Mouse (Mus musculus) Patski (cell line): Measurements from ENCODE around the gene Pth1r. TPM values are rescaled to one million over a fixed set of nuclear protein-coding genes. Genes with fewer than 3 reads are reported as not detected.

Source experiments
- ATAC-seq: fragments of 100-300 bp; one replicate; pipeline ENCODE4 v1.8.0; 2021
- CTCF ChIA-PET: fragments of 350-600 bp; sonication (Branson Sonifier 250); formaldehyde crosslinking; loops from one replicate; lab custom pipeline; 2022; ENCODE audit warnings: inconsistent platforms; lab: Charles Lee
- POLR2A ChIA-PET: fragments of 350-600 bp; sonication (Branson Sonifier 250); formaldehyde crosslinking; loops from one replicate; lab custom pipeline; 2022; ENCODE audit warnings: antibody characterized with exemption, inconsistent platforms; lab: Charles Lee
- DNase-seq: peaks from one replicate; pipeline ENCODE4 v3.0.0-alpha.2; 2011; ENCODE audit warnings: low read depth, low spot score
- H3K27me3 ChIP-seq: fragments of 371-371 bp; one replicate; pipeline ENCODE4 v1.5.1; 2021
- CTCF ChIP-seq: fragments of 100-300 bp; IDR thresholded peaks from one replicate; pipeline ENCODE4 v1.5.1; 2021
- in situ Hi-C: fragments of 300-500 bp; cut with MboI; formaldehyde crosslinking; loops from 3 replicates; pipeline ENCODE4 v1.11.1; 2018; ENCODE audit warnings: low pct_unique_long_range_greater_than_20kb, mixed read lengths
- polyA plus RNA-seq: library from polyadenylated mRNA; unstranded; gene quantifications from one replicate; pipeline ENCODE4 v1.2.3, GENCODE M21; 2021

Pth1r gene
- polyA plus RNA-seq, 1 experiment from 2014 or later, result 9.9 TPM

GRCm38 (mm10) chr9:110752917-110753435 is 6.0 kb upstream of the Pth1r start:
- no peak for TF ChIP-seq CTCF
- ChIA-PET POLR2A (no interaction called here), CTCF (interaction anchor here (0.9 to 1.5 kb wide), 3 partner anchors 13 to 37 kb away, joined by 3 to 4 read pairs (median 4); no protein-coding TSS in a partner anchor)
- no peaks in the 10 kb centered on the region for H3K27me3 ChIP-seq
- DNase-seq, result no peak
- ATAC-seq, result no peak
- in situ Hi-C loops, result no loop called here

DNA sequence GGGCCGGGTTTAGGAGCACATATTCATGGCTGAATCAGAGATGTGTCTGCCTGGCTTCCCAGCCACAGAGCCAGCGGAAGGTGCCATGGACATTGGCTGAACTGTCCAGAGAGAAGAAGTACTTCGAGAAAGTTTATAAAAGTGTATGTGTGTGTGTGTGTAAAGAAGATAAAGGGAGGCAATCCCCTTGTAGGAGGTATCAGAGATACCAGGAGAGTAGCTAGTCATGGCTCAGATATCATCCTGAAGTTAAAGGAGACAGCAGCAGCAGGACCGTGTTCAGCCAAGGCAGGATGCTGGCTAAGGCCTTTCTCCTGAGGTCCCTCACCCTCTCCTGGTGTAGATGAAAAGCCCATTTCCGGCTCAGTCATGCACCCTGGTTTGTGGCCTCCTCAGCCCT is 4.5 kb upstream of the Pth1r start:
- DNase-seq (no peak), ATAC-seq (no peak)
- CTCF ChIA-PET, result interaction anchor here (1.0 to 1.4 kb wide), 3 partner anchors 9 to 27 kb away, joined by 3 read pairs; no protein-coding TSS in a partner anchor
- in situ Hi-C loops, result no loop called here
- no peak for TF ChIP-seq CTCF
- no peaks in the 10 kb centered on the region for H3K27me3 ChIP-seq
- POLR2A ChIA-PET, result no interaction called here

DNA sequence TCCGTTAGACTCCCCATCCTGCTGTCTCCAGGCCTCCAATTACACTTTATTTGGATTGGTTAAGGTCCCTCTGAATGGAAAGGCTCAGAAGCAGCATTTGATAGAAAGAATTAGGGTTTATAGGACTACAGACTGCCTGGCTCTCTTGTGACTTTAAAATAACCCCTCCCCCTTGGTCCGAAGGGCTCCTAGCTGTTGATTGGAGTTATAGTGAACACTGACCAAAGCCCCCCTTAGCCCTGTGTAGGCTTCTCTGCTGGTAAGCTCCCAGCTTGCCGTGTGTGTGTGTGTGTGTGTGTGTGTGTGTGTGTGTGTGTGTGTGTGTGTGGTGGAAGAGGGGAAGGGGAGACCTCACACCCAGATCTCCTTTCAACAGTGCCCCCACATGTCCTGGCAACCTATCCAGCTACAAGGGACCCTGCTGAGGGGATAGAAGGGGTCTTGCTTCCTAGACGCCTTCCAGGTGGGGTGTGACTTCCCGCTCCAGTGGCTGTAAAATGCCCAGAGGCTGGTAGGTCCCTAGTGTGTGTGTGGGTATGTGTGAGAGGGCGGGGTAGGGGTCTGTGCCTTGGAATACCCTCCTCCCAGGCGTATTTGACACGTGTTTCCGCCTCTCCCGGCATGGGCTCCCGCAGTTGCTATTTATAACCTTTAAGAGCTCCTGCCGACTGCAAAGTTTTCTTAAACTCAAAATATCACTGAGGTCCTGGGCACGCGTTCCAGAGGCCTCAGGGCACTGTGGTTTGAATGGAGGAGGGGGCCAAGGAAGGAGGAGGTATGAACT is 3.7 kb upstream of the Pth1r start:
- in situ Hi-C loops, result no loop called here
- POLR2A ChIA-PET, result interaction anchor here (0.9 kb wide), 1 partner anchor 10 kb away, joined by 3 read pairs; no protein-coding TSS in a partner anchor

DNA sequence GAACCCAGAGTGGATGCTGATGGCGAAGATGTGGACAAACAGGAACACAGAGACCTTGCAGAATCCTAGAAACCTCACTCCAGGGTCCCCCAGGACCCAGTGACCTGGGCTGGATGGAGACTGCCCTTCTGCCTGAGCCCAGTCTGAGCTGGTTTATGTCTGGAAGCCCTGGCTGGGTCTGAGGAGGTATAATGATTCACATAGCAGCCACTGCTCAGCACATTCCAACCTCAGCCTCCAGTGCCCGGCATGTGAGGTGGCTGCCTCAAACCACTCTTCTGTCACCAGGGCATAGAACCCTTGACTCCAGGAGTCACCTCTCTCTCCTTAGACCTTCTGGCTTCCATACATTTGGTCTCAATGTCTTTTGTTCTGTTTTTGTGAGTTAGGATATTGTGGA is 1.5 kb upstream of the Pth1r start:
- in situ Hi-C loops, result no loop called here
- H3K27me3 ChIP-seq, result no peaks in the 10 kb centered on the region
- DNase-seq, result no peak
- ATAC-seq, result peak; percentile 53
- no peak for TF ChIP-seq CTCF
- ChIA-PET POLR2A (interaction anchor here (1.2 to 1.5 kb wide), 2 partner anchors 24 to 132 kb away, joined by 3 to 4 read pairs; partner anchors contain the start of genes Als2cl and Tmie), CTCF (interaction anchor here (1.5 to 1.8 kb wide), 3 partner anchors 11 to 31 kb away, joined by 5 to 6 read pairs (median 5); no protein-coding TSS in a partner anchor)

More for the DNA sequence above, 3.7 kb upstream of the Pth1r start:
- TF ChIP-seq CTCF, result no peak
- DNase-seq (no peak), ATAC-seq (no peak)
- H3K27me3 ChIP-seq, result no peaks in the 10 kb centered on the region
- CTCF ChIA-PET, result interaction anchor here (1.3 to 1.4 kb wide), 2 partner anchors 10 to 26 kb away, joined by 3 read pairs; no protein-coding TSS in a partner anchor

DNA sequence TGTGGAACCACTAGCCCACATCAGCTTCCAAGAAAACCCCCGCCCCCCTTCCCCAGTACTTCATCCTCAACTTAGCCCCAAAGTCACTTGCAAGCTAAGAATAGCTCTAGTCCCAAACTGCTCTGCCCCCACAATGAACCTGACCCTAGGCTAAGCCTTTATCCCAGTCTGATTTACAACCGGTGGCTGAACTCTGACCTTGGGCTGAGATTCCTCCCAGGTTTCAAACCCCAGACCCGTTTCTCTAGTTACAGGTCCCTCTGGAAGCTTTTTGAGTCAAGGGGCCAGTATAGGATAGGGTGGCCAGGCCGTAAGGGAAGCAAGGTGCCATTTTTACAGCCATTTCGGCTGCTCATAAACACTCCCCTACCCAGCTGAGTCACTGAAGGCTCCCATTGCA is 707 bp downstream of the Pth1r start:
- POLR2A ChIA-PET, result no interaction called here
- no peak for TF ChIP-seq CTCF
- DNase-seq, result no peak
- in situ Hi-C loops, result no loop called here
- peaks cover 5% of the 10 kb centered on the region for H3K27me3 ChIP-seq
- ATAC-seq, result no peak
- CTCF ChIA-PET, result interaction anchor here (0.7 to 2.7 kb wide), 5 partner anchors 13 to 35 kb away, joined by 3 to 10 read pairs (median 5); no protein-coding TSS in a partner anchor

GRCm38 (mm10) chr9:110745752-110746151 is 1.2 kb downstream of the Pth1r start:
- TF ChIP-seq CTCF, result no peak
- ATAC-seq (no peak), DNase-seq (no peak)
- in situ Hi-C loops, result no loop called here
- ChIA-PET POLR2A (no interaction called here), CTCF (interaction anchor here (0.8 to 2.7 kb wide), 4 partner anchors 13 to 36 kb away, joined by 3 to 10 read pairs (median 7); no protein-coding TSS in a partner anchor)
- peaks cover 6% of the 10 kb centered on the region for H3K27me3 ChIP-seq

DNA sequence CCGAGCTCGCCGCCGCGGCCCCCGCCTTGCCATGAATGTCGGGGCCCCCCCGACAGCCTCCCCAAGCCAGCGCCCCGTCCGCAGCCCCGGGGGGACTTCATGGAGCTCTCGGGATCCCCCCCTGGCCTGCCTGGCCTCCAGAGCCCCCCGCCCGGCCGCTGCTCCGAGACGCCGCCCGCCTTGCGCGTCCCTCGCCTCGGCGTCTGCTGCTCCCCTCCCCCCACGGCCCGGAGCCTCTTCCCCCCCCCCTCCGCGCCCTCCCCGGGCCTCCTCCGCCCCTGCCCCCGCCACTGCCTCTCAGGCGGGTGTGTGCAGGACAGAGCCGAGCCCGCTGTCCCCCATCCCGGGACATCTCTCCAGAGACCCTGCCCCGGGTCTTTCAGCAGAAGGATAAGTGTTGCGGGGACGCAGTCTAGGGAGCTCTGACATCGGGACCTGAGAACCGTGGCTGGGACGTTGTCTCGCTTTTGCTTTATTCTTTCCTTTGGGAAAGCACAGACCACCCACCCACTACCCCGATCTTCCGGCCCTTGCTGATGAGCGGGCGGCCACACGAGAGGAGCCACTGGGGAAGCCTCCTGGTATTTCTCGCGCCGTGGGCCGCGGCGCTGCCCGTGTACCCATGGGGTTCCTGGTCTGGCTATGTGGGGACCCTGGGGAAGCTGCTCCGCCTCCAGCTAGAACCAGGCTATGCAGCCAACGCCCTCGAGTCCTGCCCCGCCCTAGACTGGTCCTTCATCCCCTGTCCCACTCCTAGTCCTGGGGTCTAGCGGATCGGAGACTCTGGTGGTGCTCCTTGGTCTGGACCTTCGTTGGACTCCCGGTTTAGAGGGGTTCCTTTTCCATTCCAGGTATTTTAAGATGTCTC is 3.3 kb downstream of the Pth1r start:
- DNase-seq (no peak), ATAC-seq (no peak)
- TF ChIP-seq CTCF, result no peak
- POLR2A ChIA-PET, result no interaction called here
- peaks cover 6% of the 10 kb centered on the region for H3K27me3 ChIP-seq
- in situ Hi-C loops, result no loop called here
- CTCF ChIA-PET, result interaction anchor here (1.1 to 1.5 kb wide), 3 partner anchors 11 to 38 kb away, joined by 3 to 6 read pairs (median 3); no protein-coding TSS in a partner anchor

DNA sequence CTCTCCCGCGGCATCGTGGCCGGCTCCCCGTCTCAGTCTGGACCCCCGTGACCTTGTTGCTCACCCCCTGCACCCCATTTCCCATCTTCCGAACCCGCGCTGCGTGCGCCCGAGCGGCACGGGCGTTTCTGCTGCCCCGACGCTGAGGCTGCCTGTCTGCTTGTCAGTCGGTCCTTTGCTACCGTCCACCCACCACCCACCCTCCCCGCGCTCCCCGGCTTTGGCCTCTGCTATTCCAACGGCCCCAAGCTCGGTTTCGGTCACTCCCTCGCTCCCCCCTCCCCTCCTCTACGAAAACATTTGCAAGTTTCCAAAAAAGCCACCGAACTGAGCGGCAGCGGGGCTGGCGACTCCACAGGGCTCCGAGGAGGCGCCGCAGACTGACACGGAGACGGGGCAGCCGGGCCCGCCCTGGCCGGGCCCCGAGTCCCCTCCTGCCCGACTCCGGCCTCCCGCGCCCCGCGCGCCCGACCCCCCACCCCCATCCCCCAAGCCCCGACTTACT is 3.9 kb downstream of the Pth1r start:
- ChIA-PET CTCF (no interaction called here), POLR2A (no interaction called here)
- no peak for DNase-seq
- in situ Hi-C loops, result no loop called here
- H3K27me3 ChIP-seq, result peaks cover 6% of the 10 kb centered on the region
- ATAC-seq, result peak; percentile 22
- TF ChIP-seq CTCF, result no peak

DNA sequence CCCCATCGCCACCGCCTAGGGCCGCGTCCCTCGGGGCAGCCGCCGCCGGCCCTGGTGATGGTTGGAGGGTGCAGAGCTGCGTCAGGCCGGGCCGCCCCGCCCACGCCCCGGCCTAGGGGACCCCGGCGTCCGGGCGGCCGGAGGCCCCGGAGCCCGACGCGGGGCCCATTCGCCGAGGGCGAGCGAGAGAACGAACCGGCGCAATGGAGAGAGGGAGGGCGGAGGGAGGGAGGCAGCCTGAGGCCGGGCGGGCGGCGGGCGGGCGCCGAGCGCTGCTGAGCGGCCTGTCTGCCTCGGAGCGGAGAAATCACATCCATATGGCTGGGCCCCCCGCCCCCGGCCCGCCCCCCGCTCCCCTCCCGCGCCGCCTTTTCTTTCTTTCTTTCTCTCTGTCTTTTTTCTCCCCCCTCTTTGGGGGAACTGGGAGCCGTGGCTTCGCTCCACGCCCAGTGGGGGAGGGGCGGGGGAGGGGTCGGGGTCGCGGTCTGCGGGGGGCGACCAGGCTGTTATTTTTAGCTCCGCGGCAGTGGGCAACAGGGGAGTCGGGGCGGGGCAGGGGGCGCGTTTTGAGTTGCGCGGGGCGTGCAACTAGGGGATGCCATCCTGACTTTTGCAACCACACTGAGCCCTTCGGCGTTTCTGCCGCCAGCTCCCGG is 4.5 kb downstream of the Pth1r start:
- no peak for DNase-seq
- no peak for ATAC-seq
- POLR2A ChIA-PET, result no interaction called here
- peaks cover 6% of the 10 kb centered on the region for H3K27me3 ChIP-seq
- in situ Hi-C loops, result no loop called here
- CTCF ChIA-PET, result no interaction called here
- TF ChIP-seq CTCF, result no peak
